Mouse (Mus musculus) brain, embryonic 14.5 days (tissue): ENCODE data around the gene Mybl2.

Source experiments
- CTCF ChIP-seq: fragments of 200-500 bp; IDR thresholded peaks from 2 replicates; pipeline ENCODE4 v1.5.1; 2012; ENCODE audit warnings: inconsistent platforms, mild to moderate bottlenecking, moderate library complexity, borderline replicate concordance; ENCODE audit not compliant: insufficient read depth, insufficient read length; ENCODE audit errors: extremely low read depth
- POLR2A ChIP-seq: fragments of 200-500 bp; IDR thresholded peaks from 2 replicates; pipeline ENCODE4 v1.6.1; 2012; ENCODE audit warnings: mild to moderate bottlenecking, inconsistent platforms, borderline replicate concordance; ENCODE audit not compliant: poor library complexity, insufficient read depth, insufficient read length, severe bottlenecking; ENCODE audit errors: extremely low read depth

- no peak for TF ChIP-seq CTCF
- no peak for TF ChIP-seq POLR2A
Measured at GRCm38 (mm10) chr2:163061203-163062118, 7.0 kb downstream of the Mybl2 start.
